Mouse (Mus musculus) MEL (cell line): ENCODE data around the gene Tnfaip2.

Source experiments
- EP300 ChIP-seq, 2 experiments: IDR thresholded peaks; 2 replicates each; pipeline ENCODE4 v1.6.1; 2011; ENCODE audit warnings: improper control_type of control experiment in 2 of 2, low read length in 2 of 2, low read depth in 1 of 2, mild to moderate bottlenecking in 1 of 2
- KAT2A ChIP-seq: conservative IDR thresholded peaks from 2 replicates; pipeline ENCODE4 v1.6.1; 2012; ENCODE audit warnings: low read depth, low read length, improper control_type of control experiment, inconsistent platforms
- MEF2A ChIP-seq: IDR thresholded peaks from 2 replicates; pipeline ENCODE4 v1.6.1; 2014; ENCODE audit warnings: low read depth, mild to moderate bottlenecking, inconsistent platforms, low read length, improper control_type of control experiment; ENCODE audit not compliant: poor library complexity, insufficient replicate concordance, severe bottlenecking; ENCODE audit errors: extremely low read depth
- POLR2AphosphoS2 ChIP-seq: IDR thresholded peaks from 2 replicates; pipeline ENCODE4 v1.6.1; 2011; ENCODE audit warnings: low read length, improper control_type of control experiment
- SIN3A ChIP-seq: IDR thresholded peaks from 2 replicates; pipeline ENCODE4 v1.6.1; 2012; ENCODE audit warnings: low read length, improper control_type of control experiment, inconsistent platforms
- UBTF ChIP-seq: IDR thresholded peaks from 2 replicates; pipeline ENCODE4 v1.6.1; 2012; ENCODE audit warnings: low read depth, mild to moderate bottlenecking, inconsistent platforms, low read length, improper control_type of control experiment, moderate library complexity, borderline replicate concordance; ENCODE audit not compliant: insufficient read depth

- no peak for TF ChIP-seq EP300 (IDR thresholded peaks at IDR 0.05; ENCODE audit: low read depth in 1 of 2, low read length in 2 of 2)
- TF ChIP-seq UBTF = no peak
- no peak for TF ChIP-seq SIN3A
- TF ChIP-seq KAT2A = no peak
- no peak for TF ChIP-seq POLR2AphosphoS2
- no peak for TF ChIP-seq MEF2A
These were observed 25.1 kb upstream of the Tnfaip2 start, which contains the start of gene Exoc3l4 for GRCm38 (mm10) chr12:111416921-111417779.
